Mouse (Mus musculus): Measurements from ENCODE around the gene Panx1.

- no peak for TF ChIP-seq POLR2A (IDR thresholded peaks at IDR 0.05; ENCODE audit: borderline replicate concordance, insufficient read depth, low read length)
- peak; percentile 61 for TF ChIP-seq CTCF (IDR thresholded peaks at IDR 0.05; ENCODE audit: borderline replicate concordance, insufficient read depth, low read depth, low read length)
These were observed 16.1 kb downstream of the Panx1 start for GRCm38 (mm10) chr9:15029025-15029727.

Data from cerebellum, adult 2 months (tissue).